Mouse (Mus musculus): ENCODE measurements around the gene Nudt5. TPM values are rescaled to one million over a fixed set of nuclear protein-coding genes. Genes with fewer than 3 reads are reported as not detected.
A peak's percentile ranks its signal among the peaks of the same experiment; 100 is the strongest.
"Not testable (repeated sequence)": the region's sequence is repeated elsewhere in the genome, so short reads cannot be mapped to it uniquely, and the experiment has no call there.

The Nudt5 gene
- 10 to 100 TPM; 41.2 to 52.2 TPM for total RNA-seq (2021)
- long read RNA-seq, experiment 1, partial matches to known transcripts = 1 of 42 reads
- long read RNA-seq, experiment 1, other reads (novel, unspliced or antisense) = 40 of 42 reads
- long read RNA-seq, experiment 2, partial matches to known transcripts = 0 of 66 reads
- long read RNA-seq, experiment 2, other reads (novel, unspliced or antisense) = 66 of 66 reads

- DNase-seq (ENCODE audit: low spot score in 2 of 2) = peak; percentile 73 to 79
Observed at GRCm38 (mm10) chr2:5844873-5845631, at the start of gene Nudt5, which contains the start of gene Cdc123. Nudt5 (plus strand) TSS chr2:5845019. Cdc123 (minus strand) TSS chr2:5845164.

- no peak for DNase-seq (ENCODE audit: low spot score in 2 of 2)
Observed at GRCm38 (mm10) chr2:5797816-5798672, 46.8 kb upstream of the Nudt5 start.

DNA sequence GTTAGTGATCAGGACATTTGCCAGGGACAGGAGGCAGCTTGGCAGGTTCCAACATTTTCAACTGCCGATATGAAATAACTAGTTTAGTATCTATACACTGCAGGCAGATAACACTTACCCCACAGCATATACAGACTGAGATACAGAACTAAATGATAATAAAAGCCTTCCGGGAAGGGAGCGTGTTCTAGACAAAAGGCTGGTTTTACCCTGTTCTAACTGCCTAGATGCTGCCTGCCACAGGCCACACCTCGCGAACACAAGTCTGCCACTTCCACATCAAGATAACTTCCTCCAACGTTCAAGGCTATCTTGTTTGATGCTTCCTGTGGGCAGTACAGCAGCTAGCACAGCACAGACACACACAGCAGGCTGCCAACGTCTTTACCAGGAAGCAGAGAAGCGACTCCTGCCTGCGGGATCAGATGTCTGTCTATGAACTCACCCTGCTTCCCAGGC is 43.6 kb upstream of the Nudt5 start:
- no peak for DNase-seq (ENCODE audit: low spot score in 2 of 2)

GRCm38 (mm10) chr2:5801927-5802590 is 42.8 kb upstream of the Nudt5 start:
- DNase-seq (ENCODE audit: low spot score in 2 of 2) = no peak

- no peak for DNase-seq (ENCODE audit: low spot score in 2 of 2)
Observed at GRCm38 (mm10) chr2:5804440-5805045, 40.3 kb upstream of the Nudt5 start.

- DNase-seq (ENCODE audit: low spot score in 2 of 2) = no peak
Observed at GRCm38 (mm10) chr2:5805228-5805627, 39.6 kb upstream of the Nudt5 start.

GRCm38 (mm10) chr2:5806201-5806600 is 38.6 kb upstream of the Nudt5 start:
- not testable (repeated sequence) for DNase-seq (ENCODE audit: low spot score in 2 of 2)

DNA sequence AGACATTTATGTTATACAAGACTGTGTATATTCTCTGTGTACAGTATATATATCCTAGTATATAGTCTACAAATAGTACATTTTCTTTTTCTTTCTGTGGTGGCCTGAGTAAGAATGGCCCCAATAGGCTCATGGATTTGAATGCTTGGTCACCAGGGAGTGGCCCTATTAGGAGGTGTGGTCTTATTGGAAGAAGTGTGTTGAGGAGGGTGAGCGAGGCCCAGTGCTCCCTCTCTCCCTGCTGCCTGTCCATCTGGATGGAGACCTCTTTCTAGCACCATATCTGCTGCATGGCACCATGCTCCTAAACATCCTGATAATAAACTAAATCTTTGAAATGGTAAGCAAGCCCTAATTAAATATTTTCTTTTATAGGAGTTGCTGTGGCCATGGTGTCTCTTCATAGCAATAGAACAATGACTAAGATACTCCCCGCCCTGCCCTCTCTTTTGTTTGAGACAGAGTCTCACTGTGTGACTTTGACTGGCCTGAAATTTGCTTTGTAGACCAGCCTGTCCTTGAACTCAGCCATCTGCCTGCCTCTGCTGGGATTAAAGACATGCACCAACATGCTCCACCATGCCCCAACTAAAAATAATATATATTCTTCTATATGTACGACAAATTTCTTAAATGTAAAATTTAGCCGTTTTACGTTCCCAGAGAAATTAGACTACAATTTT is 34.6 kb upstream of the Nudt5 start:
- no peak for DNase-seq (ENCODE audit: low spot score in 2 of 2)

DNA sequence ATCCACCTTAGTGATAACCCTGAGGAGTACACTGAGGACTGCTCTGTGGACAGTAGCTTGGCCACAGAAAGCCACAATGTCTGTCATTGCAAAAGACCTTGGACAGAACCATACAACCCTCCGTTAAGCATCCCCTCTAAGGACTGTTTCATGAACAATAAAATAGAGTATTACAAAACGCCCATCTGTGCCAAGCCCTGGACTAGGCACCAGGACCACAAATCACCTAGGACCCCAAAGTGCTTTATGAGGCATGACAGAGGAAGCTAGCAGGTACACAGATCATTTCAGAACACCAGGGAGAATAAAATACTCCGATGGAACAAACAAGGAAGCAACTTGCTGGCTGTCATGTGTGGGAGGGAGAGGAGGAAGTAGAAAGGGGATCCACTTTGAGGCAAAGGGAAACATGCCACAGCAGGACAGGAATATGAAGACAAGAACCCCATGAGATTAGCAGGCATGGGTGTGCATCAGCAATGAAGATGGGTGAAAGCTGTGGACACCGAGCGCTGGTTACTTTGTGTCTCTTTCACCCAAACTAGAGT is 33.5 kb upstream of the Nudt5 start:
- DNase-seq (ENCODE audit: low spot score in 2 of 2) = no peak

- DNase-seq (ENCODE audit: low spot score in 2 of 2) = no peak
Observed at GRCm38 (mm10) chr2:5821264-5821663, 23.6 kb upstream of the Nudt5 start.

- DNase-seq (ENCODE audit: low spot score in 2 of 2) = no peak
Observed at GRCm38 (mm10) chr2:5822449-5822848, 22.4 kb upstream of the Nudt5 start.

GRCm38 (mm10) chr2:5824213-5824612 is 20.6 kb upstream of the Nudt5 start:
- DNase-seq (ENCODE audit: low spot score in 2 of 2) = no peak

DNA sequence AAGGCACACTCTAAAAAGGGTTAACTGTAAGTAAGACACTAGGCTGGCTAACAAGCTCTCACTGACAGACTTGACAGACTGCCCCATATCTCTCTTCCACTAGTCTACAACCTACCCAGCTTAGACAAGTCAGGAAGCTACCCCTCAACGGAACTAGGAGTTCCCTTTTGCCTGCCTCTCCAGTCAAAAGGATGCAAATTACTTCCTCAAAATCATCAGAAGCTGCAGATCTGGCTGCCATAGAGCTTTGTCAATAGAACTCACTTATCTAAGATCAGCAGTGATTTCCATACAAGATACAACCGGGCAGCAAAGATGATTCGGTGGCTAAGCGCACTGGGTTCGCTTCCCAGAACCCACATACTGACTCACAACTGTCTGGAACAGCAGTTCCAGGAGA is 20.1 kb upstream of the Nudt5 start:
- no peak for DNase-seq (ENCODE audit: low spot score in 2 of 2)

- no peak for DNase-seq (ENCODE audit: low spot score in 2 of 2)
Observed at GRCm38 (mm10) chr2:5825265-5825913, 19.4 kb upstream of the Nudt5 start.

- no peak for DNase-seq (ENCODE audit: low spot score in 2 of 2)
Observed at GRCm38 (mm10) chr2:5840815-5841214, 4.0 kb upstream of the Nudt5 start.

- no peak for DNase-seq (ENCODE audit: low spot score in 2 of 2)
Observed at GRCm38 (mm10) chr2:5844181-5844872, 492 bp upstream of the Nudt5 start.

- DNase-seq (ENCODE audit: low spot score in 2 of 2) = no peak
Observed at GRCm38 (mm10) chr2:5845826-5846225, 1.0 kb downstream of the Nudt5 start.

- peak in 1 of 2 experiments; percentile 19 for DNase-seq (ENCODE audit: low spot score in 2 of 2)
Observed at GRCm38 (mm10) chr2:5851116-5851515, 6.3 kb downstream of the Nudt5 start.

DNA sequence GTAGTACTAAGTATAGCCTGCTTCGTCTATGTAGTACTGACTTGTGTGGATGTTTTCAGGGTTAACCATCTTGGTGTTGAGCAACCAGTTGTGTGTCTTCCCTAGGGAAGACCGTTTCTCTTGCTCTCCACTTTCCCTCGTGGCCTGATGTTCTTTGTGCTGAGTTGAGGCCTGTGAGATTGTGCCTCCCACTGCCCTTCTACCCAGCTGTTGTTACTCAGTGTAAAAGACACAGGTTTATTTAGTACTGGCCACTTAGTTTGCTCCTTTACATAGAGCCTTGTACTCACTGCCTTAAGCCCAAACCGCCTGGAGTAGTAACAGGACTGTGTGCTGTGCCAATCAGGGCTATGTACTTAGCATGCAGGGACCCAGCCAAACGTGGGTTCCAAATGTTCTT is 7.0 kb downstream of the Nudt5 start:
- no peak for DNase-seq (ENCODE audit: low spot score in 2 of 2)
